Mouse (Mus musculus) kidney, adult 18-20 months (tissue): ENCODE measurements at regions not wholly inside any gene's neighbourhood (a gene's known extent, or its start where the extent isn't known, plus 50 kb on each side); places are given as distances from the start of the nearest gene placed in this dataset.
A peak's percentile ranks its signal among the peaks of the same experiment; 100 is the strongest.
"Not testable (repeated sequence)": the region's sequence is repeated elsewhere in the genome, so short reads cannot be mapped to it uniquely, and the experiment has no call there.

Experiments
- DNase-seq: peaks from one replicate; pipeline ENCODE4 v3.0.0; 2021

DNA sequence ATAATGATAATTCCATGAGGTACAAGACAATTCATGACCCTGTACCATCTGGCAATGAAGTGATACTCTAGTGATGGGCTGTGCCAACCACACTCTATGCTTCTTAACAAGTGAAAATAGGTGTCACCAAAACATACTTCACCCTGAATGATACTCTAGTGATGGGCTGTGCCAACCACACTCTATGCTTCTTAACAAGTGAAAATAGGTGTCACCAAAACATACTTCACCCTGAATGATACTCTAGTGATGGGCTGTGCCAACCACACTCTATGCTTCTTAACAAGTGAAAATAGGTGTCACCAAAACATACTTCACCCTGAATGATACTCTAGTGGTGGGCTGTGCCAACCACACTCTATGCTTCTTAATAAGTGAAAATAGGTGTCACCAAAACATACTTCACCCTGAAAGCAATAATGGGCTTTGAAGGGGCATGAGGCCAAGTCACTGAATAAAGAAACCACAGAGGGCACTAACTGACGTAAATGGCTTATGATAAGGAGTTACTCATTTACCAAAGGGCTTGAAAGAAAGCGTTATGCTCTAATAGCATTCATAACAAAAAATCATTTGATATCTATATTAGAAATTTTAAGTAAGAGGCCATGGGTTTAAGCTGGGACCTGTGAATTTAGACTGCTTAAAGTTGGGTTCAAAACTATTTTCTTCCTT lies 263.0 kb downstream of the Nfkbiz start:
- DNase-seq = not testable (repeated sequence)

DNA sequence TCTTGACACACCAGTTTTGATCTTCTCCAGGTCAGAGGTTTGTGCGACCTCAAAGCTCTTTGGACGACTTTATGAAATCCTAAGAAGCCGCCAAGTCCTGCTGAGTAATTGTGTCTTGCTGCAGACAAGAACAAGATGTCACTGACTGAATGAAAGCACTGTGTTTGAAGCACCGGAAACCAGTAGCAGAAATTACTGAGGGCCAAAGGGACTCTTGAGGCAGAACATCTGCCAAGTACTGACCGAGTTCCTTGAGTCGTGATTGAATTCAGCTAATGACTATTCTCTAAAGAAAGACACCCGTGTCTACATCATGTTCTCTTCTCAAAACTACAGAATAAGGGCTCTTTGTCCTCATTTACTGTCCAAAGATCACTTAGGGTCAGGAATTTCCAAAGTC lies 267.6 kb downstream of the Nfkbiz start:
- no peak for DNase-seq

DNA sequence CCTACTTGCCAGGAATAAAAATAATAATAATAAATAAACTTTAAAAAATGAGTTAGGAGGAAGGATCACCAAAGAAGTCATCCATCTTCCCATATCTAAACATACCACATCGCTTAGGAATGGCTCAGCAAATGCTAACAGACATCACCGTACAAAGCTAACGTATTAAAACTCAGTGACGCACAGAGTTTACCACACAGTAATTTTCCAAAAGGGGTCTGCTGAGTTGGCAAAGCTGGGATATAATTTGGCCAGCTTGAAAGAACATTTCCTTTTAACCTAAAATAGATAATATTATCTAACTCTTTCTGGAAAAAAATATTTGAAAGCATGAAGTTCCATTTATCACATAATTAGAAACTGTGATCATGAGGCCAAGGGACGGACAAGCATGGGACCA lies 268.6 kb downstream of the Nfkbiz start:
- no peak for DNase-seq

DNA sequence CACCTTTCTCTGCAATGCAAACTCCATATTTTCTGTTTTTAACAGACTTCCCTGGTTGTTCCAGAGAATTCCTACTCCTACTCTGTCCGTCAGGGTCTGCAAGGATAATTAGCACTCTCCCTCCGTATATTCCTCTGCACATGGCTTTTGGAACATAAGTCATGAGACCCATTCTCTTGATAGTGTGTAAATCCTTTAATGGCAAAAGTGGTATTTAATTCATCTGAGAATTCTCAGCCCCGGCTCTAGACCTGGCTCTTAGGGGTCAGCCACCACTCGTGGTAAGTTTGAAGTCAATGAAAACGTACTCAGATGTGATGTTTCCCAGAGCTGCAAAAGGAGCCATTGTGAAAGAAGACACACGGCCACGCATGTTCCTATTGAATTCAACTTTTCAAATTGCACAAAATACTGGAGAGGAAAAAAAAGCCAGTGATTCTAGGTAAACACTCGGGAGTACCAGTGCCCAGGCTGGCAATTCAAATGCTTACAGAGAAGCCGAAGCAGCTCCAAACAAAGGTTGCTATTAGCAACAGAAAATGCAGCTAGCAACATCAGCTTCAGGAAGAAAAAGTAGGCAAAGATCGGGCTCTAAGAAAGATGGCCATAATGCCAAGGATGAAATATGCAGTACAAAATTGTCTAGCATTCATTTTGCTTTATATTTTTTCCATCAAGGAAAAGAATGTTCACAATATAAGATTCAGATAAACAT lies 258.2 kb upstream of the Zpld1 start:
- DNase-seq = no peak

DNA sequence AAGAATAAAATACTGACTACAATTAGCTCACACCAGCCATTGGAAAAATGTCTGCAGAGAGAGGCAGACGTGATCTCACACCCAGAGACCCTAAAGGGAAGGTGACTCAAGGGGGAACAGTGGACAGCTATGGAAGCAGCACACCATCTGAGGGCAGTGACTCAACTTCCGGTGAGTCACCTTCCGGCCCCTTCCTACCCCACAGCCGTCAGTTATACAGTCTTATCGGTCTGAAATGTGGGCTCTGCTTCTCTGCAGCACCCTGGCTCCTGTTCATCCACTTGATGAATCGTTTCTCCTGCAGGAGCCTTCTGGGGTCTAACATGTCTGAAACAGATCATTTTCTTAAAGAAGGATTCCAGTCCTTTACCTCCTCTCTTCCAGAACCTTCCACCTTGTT lies 257.4 kb upstream of the Zpld1 start:
- DNase-seq = no peak

DNA sequence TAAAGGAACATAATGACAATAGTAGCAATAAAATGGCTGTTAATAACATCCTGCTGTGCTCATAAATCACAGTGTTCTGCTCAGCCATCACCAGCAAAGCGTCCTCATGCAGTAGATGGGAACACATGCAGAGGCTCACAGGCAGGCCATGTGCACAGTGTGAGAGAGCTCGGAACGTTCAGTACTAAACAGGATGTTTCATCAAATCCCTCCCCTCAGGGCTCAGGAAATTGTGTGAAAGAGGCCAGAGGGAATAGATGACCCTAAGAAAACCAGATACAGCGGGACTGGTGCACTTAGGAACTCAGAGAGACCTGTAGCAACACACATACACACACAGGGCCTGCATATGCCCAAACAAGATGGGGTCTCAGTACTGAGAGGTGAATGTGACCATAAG lies 256.1 kb upstream of the Zpld1 start:
- DNase-seq = no peak

DNA sequence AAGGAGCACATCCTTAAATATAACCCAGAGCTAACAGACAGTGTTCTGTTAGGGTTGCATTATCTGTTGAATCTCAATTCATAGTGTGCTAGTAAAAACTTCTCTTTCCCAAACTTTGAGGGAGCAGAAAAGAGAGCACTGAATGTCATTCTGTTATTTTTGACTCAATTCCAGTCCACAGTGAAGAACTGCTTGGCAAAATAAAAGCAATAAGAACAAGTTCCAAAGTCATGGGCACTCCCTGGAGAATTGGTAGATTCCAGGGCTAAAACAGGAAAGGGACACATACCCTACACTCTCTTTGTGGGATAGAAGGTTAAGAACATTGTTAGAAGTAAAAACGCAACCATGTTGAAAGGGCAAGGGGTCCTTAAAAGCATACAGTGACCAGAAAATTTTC lies 253.6 kb upstream of the Zpld1 start:
- no peak for DNase-seq

DNA sequence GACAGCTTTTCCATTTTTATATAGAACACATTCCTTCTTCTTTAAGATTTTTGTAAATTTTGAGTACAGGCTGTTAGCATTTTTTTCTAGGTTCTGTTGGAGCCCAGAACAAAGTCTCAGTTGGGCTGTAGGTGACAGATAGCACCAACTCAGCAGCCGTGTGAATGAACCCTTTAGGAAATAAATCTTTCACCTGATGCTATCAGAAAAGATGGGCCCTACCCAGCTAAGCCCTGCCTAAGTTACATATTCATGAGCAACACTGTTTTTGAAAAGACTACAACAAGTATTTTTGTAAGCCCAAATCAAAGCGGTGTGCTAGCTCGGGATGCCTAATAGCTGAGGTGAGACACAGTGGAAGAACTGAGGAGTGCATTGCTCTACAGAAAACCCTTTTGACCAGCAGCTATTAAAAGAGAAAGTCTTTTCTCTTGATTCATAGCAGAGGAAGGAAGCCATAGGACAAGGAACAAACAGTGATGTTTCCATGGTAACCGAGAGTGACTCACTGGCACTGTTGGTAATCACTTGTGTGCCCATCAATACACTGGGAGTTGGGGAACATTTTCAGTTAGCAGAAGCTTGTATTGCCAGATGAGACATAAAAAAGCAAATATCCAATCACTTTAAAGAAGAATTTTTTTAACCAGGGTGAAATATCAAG lies 253.0 kb upstream of the Zpld1 start:
- no peak for DNase-seq

DNA sequence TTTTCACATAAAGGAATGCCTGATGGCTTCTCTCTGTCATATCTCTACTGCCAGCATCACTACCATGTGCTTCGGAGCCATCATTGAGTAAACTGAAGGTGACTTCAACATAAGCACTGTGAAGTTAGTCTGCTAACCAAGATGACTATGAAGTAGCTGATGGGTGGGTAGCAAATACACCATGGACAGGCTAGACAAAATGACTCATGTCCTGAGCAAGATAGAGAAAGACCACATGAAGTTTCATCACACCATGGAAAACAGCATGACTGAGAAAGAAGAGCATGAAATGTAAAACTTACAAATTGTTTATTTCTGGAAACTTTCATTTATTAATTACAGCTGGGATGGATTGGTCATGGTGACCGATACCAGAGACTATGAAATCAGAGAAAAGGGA lies 249.3 kb upstream of the Zpld1 start:
- DNase-seq = no peak

DNA sequence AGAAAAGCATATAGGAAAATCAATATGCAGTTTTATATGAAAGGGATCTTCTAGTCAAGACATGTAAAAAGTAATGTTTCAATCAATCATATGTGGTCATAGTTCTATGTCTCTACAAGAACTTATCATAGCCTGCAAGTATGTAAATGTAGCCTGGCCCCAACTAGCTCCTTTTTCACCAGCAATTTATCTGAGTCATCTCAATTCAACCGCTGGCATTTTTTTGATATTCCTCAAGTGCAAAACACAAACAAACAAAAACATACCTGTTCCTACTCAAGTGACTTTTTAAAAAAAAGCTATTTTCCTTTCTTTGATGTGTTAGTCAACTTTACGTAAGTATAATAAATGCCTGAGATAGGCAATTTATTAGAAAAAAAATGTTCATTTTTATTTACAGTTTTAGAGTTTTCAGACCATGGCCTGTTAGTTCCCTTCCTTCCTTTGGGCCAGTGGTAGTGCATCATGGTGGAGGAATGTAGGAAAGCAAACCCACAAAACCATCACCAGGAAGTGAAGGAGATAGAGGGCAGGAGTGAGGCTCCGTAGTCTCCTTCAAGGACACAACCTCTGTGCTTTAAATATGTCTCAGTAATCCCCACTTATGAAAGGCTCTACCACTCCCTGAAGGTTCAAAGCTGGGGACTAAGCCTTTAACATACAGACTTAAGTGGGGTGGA lies 242.7 kb upstream of the Zpld1 start:
- no peak for DNase-seq

DNA sequence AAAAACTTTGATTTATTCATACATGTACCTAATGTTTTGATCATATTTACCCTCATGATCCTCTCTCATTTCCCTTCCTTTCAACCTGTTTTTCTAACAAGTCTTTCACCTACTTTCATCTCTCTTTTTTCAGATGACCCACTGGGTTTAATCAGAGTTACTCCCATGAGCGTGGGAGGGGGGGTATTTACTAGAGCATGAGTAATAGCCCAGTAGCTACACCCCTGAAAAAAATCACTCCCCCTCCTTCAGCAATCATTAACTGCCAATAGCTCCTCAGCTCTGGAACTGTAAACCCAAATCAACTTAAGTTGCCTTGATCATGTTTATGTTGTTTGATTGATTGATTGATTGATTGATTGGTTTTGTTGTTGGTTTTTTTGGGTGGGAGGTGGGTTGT lies 241.4 kb upstream of the Zpld1 start:
- no peak for DNase-seq

DNA sequence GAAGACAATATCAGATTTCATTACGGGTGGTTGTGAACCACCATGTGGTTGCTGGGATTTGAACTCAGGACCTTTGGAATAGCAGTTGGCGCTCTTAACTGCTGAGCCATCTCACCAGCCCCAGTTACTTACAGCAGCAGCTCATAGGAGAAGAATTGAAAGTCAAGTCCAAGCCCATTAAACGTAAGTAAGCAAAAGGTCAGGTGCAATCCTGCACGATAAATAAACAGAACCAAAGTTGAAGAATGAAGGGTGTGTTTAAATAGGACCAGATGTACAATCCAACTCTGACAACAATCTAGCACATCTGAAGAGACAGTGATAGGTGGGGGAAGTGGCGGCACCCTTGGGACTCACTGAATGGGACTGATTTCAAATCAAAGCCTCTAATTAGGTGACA lies 239.8 kb upstream of the Zpld1 start:
- no peak for DNase-seq

DNA sequence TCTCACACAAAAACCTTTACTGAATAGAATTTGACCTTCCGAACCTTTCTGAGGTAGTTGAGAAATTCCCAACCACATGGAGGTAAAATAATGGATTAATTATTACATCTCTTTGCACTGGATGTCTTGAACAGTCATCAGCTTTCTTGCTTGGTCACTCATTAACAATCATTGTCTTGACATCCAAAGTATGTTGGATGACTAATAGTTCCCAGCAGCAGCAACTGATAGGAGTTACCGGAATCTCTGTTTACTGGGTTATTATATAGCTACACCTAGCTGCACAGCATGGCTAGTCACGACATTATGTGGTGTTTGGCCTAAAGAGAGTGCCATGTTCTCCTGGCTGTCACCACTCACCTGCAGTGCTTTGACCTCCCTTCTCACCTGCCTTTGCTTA lies 234.9 kb upstream of the Zpld1 start:
- DNase-seq = peak; percentile 27

DNA sequence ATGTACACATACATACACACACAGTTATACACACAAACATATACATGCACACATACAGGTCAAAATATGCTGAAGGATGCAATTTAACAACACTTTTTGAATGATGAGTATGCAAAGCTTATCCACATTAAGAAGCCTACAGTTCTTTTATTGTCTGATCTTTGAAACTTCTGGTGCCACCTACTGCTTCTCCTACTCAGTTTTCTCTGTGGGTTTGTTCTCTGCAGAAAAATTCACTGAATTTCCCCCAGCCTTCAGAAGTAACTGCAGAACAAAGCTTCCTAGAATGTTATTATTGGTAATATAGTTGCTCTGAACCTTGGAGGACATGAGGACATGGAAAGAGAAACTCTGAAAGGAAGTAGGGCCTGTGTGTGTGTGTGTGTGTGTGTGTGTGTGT lies 233.1 kb upstream of the Zpld1 start:
- DNase-seq = no peak

DNA sequence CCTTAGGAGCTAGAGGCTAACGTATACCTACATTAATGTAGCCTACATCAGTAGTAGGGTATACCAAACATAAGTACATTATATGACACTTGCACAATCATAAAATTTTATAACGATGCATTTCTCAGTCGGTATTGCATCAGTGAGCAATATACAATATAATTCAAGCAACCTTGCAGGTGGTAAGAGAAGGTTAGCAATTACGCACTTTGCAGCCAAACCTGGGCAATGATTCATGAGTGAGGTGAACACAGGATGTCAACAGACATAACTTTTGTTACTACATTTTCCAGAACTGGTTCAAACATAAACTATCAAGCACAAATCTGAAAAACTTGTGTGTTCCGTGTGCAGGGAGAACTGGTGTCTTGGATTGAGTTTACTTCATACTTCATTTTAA lies 229.9 kb upstream of the Zpld1 start:
- DNase-seq = no peak

DNA sequence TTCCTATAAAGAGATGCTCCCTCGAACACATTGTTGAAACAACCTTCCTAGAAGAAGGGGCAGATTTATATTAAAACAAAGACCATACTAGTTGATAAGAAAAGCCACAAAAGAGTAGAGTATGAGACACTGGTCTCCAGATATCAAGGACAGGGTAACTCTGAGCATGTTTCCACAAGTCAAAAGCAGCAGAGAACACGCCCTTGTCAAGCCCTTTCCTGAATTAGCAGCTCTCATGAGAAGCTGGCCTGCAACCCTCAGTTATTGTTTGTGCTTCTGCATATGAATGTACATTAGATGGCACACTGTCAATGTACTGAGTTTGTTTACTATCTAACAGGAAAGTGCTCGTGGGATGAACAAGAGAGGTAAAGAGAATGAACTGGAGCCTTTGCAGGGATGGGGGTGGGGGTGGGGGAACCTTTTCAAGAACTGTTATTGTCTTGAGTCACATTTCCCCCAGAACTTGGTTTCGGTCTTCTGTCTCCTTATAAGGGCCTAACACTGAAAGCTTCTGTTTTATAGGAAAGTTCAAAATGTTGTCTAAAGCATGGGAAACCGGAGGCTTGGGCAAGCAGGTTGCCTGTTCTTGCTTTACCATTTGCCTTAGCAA lies 228.6 kb upstream of the Zpld1 start:
- no peak for DNase-seq

DNA sequence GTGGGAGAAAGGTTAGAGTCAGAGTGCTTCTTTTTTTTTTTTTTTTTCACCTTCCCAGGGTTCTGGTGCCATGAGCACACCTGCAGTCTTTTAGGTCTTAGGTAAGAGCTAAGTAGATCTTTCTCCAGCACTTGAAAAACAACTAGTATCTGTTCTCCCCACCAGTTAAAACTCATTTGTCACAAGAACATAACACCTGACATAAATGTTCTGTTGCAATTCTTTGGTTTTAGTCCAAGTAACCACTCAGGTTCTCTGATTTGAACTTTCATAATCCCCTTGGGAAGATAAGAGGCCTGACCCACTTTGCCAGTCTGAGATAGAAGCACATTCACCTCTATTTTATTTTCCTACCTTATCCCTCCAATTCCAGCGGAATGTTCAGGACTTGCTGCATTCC lies 225.5 kb upstream of the Zpld1 start:
- DNase-seq = no peak

DNA sequence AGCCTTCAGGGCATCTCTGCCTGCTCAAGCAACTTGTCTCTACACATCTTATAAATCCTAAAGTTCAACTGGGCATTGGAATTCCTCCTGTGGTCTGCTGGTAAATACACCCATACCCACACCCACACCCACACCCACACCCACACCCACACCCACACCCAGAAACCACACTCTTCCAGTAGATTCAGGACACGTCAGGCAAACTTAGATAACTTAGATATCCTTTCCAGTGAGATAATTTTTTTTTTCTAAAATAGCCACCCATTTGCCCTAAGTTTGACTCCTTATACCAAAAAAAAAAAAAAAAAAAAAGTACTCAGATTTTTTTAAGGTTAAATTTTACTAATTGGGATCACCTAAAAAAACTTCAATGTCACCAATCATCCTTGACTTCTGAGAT lies 224.5 kb upstream of the Zpld1 start:
- DNase-seq = no peak

DNA sequence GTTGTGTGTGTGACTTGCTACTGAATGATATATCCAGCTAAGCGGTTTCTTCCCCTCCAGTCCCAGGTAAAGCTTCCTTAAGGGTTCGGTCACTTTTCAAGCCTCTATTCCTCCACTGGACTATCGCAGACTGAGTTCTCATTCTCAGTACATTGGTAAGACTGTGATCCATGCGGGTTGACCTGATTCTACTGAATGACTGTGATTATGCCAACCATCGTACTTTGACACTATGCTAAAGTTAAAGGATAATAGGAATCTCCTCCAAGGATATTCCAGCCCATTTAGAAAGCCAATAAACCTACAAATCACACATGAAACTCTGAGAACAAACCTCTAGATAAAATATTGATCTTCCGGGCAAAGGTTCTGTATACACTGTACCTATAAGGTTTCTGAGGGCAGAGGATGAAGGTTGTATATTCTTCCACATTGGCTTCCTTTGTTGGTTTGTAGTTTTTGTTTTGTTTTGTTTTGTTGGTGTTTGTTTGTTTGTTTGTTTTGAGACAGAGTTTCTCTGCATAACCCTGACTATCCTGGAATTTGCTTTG lies 223.7 kb upstream of the Zpld1 start:
- no peak for DNase-seq

DNA sequence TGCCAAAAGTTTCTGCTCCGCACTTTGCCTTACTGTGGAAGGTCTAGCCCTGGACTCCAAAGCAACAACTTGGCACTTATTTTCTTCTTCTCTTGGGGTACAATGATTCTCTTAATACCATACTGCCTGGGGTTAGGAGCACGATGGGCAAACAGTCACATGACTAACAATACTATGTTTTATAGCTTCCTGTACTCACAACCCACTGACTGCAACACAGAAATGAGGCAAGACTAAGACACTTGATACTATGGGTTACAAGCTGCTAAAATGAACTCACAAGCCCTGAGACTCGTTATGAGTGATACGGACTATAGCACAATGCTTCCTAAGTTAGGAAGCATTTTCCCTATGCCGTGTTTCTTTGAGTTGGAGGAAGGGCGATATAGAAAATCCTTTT lies 222.3 kb upstream of the Zpld1 start:
- no peak for DNase-seq

DNA sequence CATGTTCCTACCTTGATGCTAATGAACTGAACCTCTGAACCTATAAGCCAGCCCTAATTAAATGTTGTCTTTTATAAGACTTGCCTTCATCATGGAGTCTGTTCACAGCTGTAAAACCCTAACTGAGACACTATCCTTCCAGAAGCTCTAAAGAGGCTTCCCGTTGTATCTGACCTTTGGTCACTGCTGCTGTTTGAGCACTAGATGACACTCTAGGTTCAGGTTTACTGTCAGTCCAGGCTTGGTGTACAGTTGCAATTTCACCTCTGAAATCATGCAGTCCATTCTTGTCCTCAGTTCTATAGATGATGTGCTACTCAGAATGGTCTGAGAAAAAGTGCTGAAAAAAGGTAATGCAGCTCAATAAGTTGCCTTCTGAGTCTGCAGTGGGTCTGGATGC lies 221.9 kb upstream of the Zpld1 start:
- DNase-seq = no peak

DNA sequence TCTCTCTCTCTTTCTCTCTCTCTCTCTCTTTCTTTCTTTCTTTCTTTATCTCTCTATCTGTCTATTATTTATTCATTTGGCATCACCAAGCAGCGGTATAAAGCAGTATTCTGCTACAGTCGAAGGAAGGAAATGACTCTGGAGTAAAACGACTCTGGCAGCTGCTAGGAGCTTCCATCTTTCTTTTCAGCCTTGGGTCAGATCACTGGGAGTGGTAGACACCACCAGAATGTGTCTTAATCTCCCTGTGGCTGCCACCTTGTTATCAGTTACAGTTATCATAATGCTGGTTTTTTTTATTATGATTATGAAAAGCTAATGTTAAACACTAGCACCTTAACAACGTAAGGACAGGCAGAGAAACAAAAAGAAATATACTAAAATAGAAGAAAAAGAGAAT lies 219.2 kb upstream of the Zpld1 start:
- DNase-seq = no peak

DNA sequence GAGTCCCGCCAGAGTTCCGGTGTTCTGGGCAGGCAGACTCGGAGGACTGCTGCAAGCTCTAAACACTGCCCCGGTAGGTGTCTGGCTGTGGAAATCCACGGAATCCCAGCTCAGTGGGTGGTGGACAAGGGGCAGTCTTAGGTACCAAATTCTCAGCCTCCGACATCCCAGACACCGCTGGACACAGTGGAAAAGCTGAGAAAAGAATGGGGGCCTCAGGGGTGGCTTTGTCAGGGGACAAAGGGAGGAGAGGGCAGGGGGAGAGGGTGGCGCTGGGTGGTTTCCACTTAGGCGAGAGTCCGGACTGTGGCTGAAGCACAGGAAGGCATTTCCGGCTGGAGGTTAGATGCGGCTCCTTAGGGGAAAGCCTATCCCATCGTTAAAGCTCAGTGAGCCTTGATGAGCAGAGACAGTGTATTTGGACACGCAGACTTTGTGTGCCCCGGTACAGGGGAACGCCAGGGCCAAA lies 217.5 kb upstream of the Zpld1 start:
- DNase-seq = no peak
